Mouse (Mus musculus): ENCODE measurements at regions not wholly inside any gene's neighbourhood (a gene's known extent, or its start where the extent isn't known, plus 50 kb on each side); places are given as distances from the start of the nearest gene placed in this dataset.

- no peak for DNase-seq (ENCODE audit: extremely low read depth, low read depth, low spot score)
Measured at GRCm38 (mm10) chr1:121254196-121254595, 78.2 kb downstream of the Insig2 start.
